Mouse (Mus musculus) stomach, embryonic 15.5 days (tissue): ENCODE results near the gene Tubgcp3. TPM values are rescaled to one million over a fixed set of nuclear protein-coding genes. Genes with fewer than 3 reads are reported as not detected.
"Not testable (repeated sequence)": the region's sequence is repeated elsewhere in the genome, so short reads cannot be mapped to it uniquely, and the experiment has no call there.

Experiments
- ATAC-seq: fragments of 200-750 bp; cut with Nextera tagmentation; 2 replicates; pipeline ENCODE4 v1.8.0; 2017; ENCODE audit warnings: low read depth, moderate number of reproducible peaks, moderate TSS enrichment; ENCODE audit not compliant: insufficient read depth, low FRiP score
- H3K27ac ChIP-seq: fragments of 300-500 bp; sonication (generic); 2 replicates; pipeline ENCODE4 v1.5.1; 2015; ENCODE audit warnings: mild to moderate bottlenecking, inconsistent platforms
- H3K27me3 ChIP-seq: fragments of 300-500 bp; sonication (generic); replicated peaks from 2 replicates; pipeline ENCODE4 v1.6.1; 2015; ENCODE audit warnings: inconsistent platforms
- H3K36me3 ChIP-seq: fragments of 300-500 bp; sonication (generic); 2 replicates; pipeline ENCODE4 v1.6.1; 2015; ENCODE audit warnings: inconsistent platforms
- H3K4me1 ChIP-seq: fragments of 300-500 bp; sonication (generic); 2 replicates; pipeline ENCODE4 v1.6.1; 2015; ENCODE audit warnings: inconsistent platforms
- H3K4me2 ChIP-seq: fragments of 300-500 bp; sonication (generic); 2 replicates; pipeline ENCODE4 v1.6.1; 2015; ENCODE audit warnings: mild to moderate bottlenecking, inconsistent platforms
- H3K4me3 ChIP-seq: fragments of 300-500 bp; sonication (generic); replicated peaks from 2 replicates; pipeline ENCODE4 v1.5.1; 2015; ENCODE audit warnings: inconsistent platforms
- H3K9ac ChIP-seq: fragments of 300-500 bp; sonication (generic); 2 replicates; pipeline ENCODE4 v1.6.1; 2015; ENCODE audit warnings: inconsistent platforms
- H3K9me3 ChIP-seq: fragments of 300-500 bp; sonication (generic); 2 replicates; pipeline ENCODE4 v1.6.1; 2016; ENCODE audit warnings: inconsistent platforms
- WGBS: fragments of 180-500 bp; shearing (Covaris S2); methylation state at CpG from one replicate; pipeline ENCODE4 v1.1.7; 2015; 5-methylcytosine and 5-hydroxymethylcytosine counted together
- polyA plus RNA-seq: library from polyadenylated mRNA; unstranded; fragments of >200 nt; fragmentation: Nextera tagmentation; extraction: Ambion mirVana; gene quantifications from 2 replicates; pipeline ENCODE4 v1.2.1, GENCODE M21; 2015

The Tubgcp3 gene
- polyA plus RNA-seq, 1 experiment from 2014 or later = 37.5 TPM

DNA sequence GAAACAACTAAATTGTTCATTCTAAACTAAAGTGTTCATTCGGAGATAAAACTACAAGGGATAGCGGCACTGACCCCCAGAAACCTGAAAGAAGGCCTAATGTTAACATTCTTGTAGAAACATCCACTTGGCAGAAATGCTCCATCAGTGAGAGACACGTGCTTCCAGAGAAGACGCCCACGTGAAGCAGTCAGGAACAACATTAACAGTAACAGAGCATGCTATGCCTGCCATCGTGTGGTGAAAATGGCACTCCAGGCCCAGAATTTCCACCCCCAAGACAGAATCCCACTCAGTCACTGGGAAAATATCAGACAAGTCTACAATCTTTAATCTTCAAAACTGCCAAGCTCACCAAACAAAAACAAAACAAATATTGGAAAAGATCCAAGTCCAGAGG, 3.2 kb downstream of the Tubgcp3 start:
- peaks cover 8% of the 10 kb centered on the region; the same call in 1 of the 2 replicates for H3K27me3 ChIP-seq
- no peak overlapping the region for H3K9ac ChIP-seq
- H3K9me3 ChIP-seq = no peaks in the 10 kb centered on the region
- H3K36me3 ChIP-seq = no peaks in the 10 kb centered on the region
- WGBS = 84% methylated on average over 6 of the region's 6 CpGs
- H3K4me3 ChIP-seq = no peak overlapping the region
- peaks cover 8% of the 10 kb centered on the region; the same call in 1 of the 2 replicates for H3K4me1 ChIP-seq
- H3K4me2 ChIP-seq = no peak overlapping the region
- H3K27ac ChIP-seq = no peak overlapping the region
- ATAC-seq = no peak

DNA sequence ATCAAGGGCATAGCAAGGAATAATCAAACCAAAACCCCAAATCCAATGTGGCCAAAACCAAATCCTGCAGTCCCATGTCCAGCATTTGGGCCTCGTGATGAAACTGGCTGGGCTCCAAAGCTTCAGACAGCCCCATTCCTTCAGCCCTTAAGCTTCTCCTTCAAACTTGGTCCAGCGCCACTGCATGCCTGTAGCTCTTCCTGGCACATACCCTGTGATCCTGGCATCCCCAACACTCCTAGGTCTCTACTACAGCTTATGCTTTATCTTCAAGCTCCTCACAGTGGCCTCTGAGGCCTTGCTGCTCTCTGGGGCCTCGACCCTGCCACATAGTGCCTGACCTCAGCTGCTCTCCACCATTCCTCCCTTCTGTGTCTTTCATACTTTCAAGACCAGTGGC, 5.5 kb downstream of the Tubgcp3 start:
- not testable (repeated sequence) for H3K36me3 ChIP-seq, H3K9ac ChIP-seq, H3K27ac ChIP-seq, H3K27me3 ChIP-seq, H3K9me3 ChIP-seq, ATAC-seq, H3K4me1 ChIP-seq, H3K4me3 ChIP-seq, H3K4me2 ChIP-seq
- 80% methylated on average over 3 of the region's 3 CpGs for WGBS

DNA sequence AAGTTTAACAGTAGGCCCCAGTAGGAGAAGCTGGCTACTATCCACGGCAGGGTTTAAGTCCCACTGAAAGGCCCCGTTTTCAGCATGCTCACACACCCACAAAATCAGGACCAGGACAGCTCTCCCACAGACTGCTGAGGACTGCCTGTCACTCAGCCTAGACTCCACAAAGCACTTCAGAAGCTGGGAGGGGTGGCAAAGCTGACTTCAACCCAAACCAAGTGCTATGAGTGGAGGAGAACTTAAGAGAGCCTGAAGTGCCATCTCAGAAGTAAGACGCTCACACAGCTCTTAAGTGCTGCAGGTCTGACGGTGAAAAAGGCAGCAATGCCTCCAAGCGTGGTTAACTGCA, 9.0 kb downstream of the Tubgcp3 start:
- no peaks in the 10 kb centered on the region for H3K4me1 ChIP-seq
- H3K9me3 ChIP-seq = no peaks in the 10 kb centered on the region
- no peak overlapping the region for H3K4me2 ChIP-seq
- no peak overlapping the region for H3K9ac ChIP-seq
- peaks cover 18% of the 10 kb centered on the region; the same call in 1 of the 2 replicates for H3K36me3 ChIP-seq
- no peaks in the 10 kb centered on the region for H3K27me3 ChIP-seq
- 83% methylated on average over 5 of the region's 5 CpGs for WGBS
- H3K4me3 ChIP-seq = no peak overlapping the region
- H3K27ac ChIP-seq = no peak overlapping the region
- ATAC-seq = no peak

DNA sequence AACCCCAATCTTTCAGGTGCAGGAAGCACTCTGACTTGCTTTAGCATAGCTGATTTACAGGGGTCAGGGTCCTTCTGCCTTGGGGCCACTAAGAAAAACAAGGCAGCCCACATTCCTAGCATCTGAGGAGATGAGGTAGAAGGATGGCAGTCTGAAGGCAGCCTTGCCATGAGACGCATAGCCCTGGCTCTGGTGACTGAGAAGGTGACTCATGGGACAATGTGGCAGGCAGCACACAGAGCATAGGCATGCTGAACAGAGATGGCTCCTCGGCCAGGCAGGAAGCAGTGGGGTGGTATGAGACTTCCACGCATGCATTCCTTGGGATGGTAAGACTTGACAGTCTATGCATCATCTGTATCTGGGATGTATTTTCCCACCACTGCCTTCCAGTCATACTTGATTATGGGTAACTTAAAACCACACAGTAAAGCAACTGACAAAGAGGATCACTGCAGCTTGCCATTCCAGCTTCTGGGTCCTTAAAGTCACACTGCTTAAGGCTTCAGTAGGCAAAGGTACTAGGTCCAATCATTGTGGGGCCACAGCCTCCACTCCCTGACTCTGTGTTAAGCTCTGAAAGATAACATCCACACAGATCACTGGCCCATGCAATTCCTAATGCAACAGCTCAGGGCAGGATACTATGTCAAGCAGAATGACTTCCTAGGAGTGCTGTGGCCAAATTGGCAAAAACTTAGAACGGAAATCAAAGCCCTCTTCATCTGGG, 9.5 kb downstream of the Tubgcp3 start:
- H3K9ac ChIP-seq = no peak overlapping the region
- no peak overlapping the region for H3K27ac ChIP-seq
- no peaks in the 10 kb centered on the region for H3K9me3 ChIP-seq
- H3K36me3 ChIP-seq = peaks cover 24% of the 10 kb centered on the region
- H3K27me3 ChIP-seq = no peaks in the 10 kb centered on the region
- H3K4me3 ChIP-seq = no peak overlapping the region
- H3K4me2 ChIP-seq = no peak overlapping the region
- ATAC-seq = no peak
- H3K4me1 ChIP-seq = no peaks in the 10 kb centered on the region
- WGBS = 89% methylated on average over 4 of the region's 4 CpGs

DNA sequence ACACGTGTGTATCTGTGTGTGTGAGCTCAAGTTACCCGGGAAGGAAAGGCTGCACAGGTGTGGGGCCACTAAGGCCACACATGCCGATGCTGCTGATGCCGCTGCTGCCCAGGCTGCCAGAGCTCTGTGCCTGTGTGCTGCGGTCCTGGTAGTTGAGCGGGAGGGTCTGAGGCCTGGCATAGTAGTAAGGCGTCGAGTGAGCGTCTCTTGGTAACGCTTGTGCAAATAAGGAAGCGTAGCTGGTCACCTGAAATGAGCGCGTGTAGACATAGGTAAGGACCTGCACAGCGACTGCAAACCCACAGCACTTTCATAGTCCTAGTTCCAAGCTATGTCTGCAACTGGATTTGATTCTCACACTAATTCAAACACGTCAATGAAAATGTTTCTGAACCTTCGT, 14.6 kb downstream of the Tubgcp3 start:
- 92% methylated on average over 16 of the region's 16 CpGs for WGBS
- Histone ChIP-seq H3K36me3 (peaks cover 71% of the 10 kb centered on the region), H3K4me1 (no peaks in the 10 kb centered on the region), H3K27ac (no peak overlapping the region), H3K9me3 (no peaks in the 10 kb centered on the region), H3K4me3 (no peak overlapping the region), H3K4me2 (no peak overlapping the region), H3K9ac (no peak overlapping the region), H3K27me3 (no peaks in the 10 kb centered on the region)
- ATAC-seq = no peak

DNA sequence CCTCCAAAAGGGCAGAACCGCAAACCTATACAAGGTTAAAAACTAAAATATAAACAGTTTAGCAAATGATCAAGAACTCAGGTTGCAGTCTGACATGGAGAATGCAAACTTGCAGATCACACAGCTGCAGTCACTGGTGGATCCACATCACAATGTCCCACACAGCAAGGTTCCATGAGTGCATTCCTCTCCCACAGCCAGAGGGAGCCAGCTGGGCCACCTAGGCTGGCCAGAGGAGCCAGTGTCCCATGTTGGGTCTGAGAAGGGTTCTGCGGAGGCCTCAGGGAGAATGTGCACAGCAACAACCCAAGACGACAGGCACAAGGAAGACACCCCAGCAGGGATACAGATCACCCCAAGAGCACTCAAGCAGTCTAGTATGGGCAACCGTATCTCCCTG, 20.8 kb downstream of the Tubgcp3 start:
- Histone ChIP-seq H3K9me3 (no peaks in the 10 kb centered on the region), H3K4me1 (no peaks in the 10 kb centered on the region), H3K4me2 (no peak overlapping the region), H3K27ac (no peak overlapping the region), H3K27me3 (no peaks in the 10 kb centered on the region), H3K4me3 (no peak overlapping the region), H3K36me3 (peaks cover 66% of the 10 kb centered on the region), H3K9ac (no peak overlapping the region)
- no peak for ATAC-seq
- 83% methylated on average over 4 of the region's 4 CpGs for WGBS

DNA sequence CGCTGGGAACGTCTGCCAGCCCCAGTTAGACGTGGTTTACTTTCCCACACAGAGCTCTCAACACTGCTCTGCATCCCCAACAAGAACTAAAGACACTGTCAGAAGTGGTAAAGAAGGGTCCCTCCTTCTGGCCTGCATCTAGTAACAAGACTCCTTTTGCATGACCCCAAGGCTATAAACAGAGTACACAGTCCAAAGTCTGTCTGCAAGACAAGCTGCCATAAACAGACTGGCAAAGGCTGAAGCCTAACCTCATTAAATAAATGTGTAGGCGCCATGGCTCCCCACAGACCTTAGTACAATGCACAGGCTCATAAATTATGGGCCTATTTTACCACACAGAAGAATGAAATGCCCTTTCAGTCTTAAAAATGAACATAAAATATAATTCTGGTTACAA, 21.6 kb downstream of the Tubgcp3 start:
- H3K4me3 ChIP-seq = no peak overlapping the region
- H3K4me2 ChIP-seq = no peak overlapping the region
- H3K9me3 ChIP-seq = no peaks in the 10 kb centered on the region
- 83% methylated on average over 4 of the region's 4 CpGs for WGBS
- H3K27me3 ChIP-seq = no peaks in the 10 kb centered on the region
- H3K9ac ChIP-seq = no peak overlapping the region
- H3K36me3 ChIP-seq = peaks cover 59% of the 10 kb centered on the region
- ATAC-seq = no peak
- H3K27ac ChIP-seq = no peak overlapping the region
- H3K4me1 ChIP-seq = no peaks in the 10 kb centered on the region

DNA sequence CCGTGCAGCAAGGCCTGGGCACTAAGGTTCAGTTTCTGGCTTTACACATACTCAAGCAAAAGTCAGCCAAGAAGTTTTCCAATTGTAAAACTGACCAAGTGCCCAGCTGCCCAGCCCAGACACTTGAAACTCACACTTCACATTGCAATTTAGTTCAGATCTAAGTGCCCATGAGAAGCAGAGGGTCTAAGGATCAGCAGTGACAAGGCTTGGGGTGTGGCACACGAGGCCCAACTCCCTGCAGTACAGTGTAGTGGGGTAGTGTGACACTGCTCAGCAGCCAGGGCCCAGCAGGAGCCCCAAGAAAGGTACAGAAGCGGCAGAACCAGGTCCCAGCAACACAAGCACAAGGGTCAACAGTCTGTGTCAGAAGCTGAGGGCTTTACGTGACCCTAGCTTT, 23.1 kb downstream of the Tubgcp3 start:
- ATAC-seq = no peak
- Histone ChIP-seq H3K4me1 (no peaks in the 10 kb centered on the region), H3K9me3 (no peaks in the 10 kb centered on the region), H3K9ac (no peak overlapping the region), H3K36me3 (peaks cover 46% of the 10 kb centered on the region), H3K4me2 (no peak overlapping the region), H3K27me3 (no peaks in the 10 kb centered on the region), H3K4me3 (no peak overlapping the region), H3K27ac (no peak overlapping the region)
- 90% methylated on average over 4 of the region's 4 CpGs for WGBS

DNA sequence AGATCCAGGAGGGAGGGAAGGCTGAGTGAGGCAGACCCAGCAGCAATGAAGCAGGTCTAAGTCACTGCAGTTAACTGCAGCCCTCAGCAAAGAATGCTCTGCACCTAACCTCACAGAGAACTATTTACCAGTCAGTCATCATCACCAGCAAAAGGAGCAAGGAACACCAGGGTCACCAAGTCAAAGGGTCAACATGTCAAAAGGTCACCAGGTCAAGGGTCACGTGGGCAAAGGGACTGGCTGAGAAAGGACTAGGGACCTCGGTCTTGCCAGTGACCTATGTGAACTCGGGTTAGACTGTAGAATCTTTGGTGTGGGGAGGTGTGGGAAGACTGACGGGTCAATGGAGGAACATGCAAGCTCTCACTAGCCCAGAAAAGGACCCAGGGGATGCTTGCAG, 25.5 kb downstream of the Tubgcp3 start:
- H3K4me2 ChIP-seq = no peak overlapping the region
- no peak overlapping the region for H3K4me3 ChIP-seq
- no peaks in the 10 kb centered on the region for H3K27me3 ChIP-seq
- H3K9me3 ChIP-seq = no peaks in the 10 kb centered on the region
- no peak overlapping the region for H3K9ac ChIP-seq
- 65% methylated on average over 4 of the region's 4 CpGs for WGBS
- H3K36me3 ChIP-seq = peaks cover 26% of the 10 kb centered on the region
- ATAC-seq = no peak
- no peak overlapping the region for H3K27ac ChIP-seq
- H3K4me1 ChIP-seq = no peaks in the 10 kb centered on the region

DNA sequence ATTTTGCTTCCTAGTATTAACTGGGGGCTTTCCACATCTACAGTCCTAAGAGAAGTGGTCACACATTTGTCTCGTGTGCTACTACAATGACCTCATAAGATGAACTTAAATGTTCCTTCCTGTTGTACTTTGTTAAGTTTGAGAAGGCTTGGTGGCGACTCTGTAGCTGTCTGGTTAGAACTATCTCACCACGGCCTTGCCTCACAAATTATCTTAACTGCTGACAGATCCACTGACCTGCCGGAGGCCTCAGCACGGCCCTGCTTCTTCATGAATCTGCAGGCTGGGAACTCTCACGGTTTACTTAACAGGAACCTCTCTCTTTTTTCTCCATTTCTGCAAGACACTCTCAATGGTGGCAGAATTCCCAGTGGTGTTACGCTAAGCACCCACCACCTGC, 27.2 kb downstream of the Tubgcp3 start:
- Histone ChIP-seq H3K27me3 (no peaks in the 10 kb centered on the region), H3K4me1 (no peaks in the 10 kb centered on the region), H3K4me3 (no peak overlapping the region), H3K9ac (no peak overlapping the region), H3K4me2 (no peak overlapping the region), H3K27ac (no peak overlapping the region), H3K9me3 (no peaks in the 10 kb centered on the region), H3K36me3 (peaks cover 16% of the 10 kb centered on the region)
- no peak for ATAC-seq
- 71% methylated on average over 7 of the region's 7 CpGs for WGBS

DNA sequence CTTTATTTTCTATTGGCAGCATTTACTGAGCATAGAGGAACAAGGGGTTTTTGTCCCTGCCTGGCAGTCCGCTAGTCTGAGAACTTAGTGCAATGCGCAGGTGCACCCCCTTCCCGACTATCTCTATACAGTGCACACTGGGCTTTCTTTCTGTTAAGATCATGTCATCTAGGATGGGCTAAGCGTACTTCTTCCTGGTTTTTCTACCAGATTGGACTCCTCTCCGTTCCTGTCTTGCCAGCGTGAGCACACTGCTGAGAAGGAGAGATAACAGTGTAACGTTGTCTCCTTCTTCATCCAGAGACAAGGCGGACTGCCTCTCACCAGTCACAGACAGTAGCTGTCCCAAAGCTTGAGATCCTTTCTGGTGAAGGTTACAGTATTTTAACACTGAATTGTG, 27.7 kb downstream of the Tubgcp3 start:
- Histone ChIP-seq H3K9me3 (no peaks in the 10 kb centered on the region), H3K9ac (no peak overlapping the region), H3K36me3 (peaks cover 21% of the 10 kb centered on the region), H3K4me3 (no peak overlapping the region), H3K4me1 (no peaks in the 10 kb centered on the region), H3K27me3 (no peaks in the 10 kb centered on the region), H3K4me2 (no peak overlapping the region), H3K27ac (no peak overlapping the region)
- no peak for ATAC-seq
- WGBS = 86% methylated on average over 8 of the region's 8 CpGs

DNA sequence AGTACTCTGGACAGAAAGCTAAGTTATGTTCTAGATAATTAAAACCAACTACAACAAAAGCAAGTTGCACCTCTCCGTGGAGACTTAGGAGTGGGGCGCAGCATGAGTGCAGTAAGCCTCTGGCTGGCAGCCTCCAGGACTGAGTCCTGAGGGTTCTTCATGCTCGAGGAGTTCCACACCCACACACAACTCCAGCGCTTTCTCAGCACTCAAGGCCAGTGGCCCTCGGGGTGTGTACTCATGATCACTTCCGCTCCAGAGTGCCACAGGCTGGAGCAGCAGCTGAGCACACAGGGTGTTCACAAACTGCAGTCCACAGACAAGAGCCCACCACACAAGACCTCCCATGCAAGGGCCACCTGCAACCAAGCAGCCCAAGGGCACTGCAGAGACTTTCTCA, 30.5 kb downstream of the Tubgcp3 start:
- no peaks in the 10 kb centered on the region for H3K27me3 ChIP-seq
- no peaks in the 10 kb centered on the region for H3K4me1 ChIP-seq
- H3K4me2 ChIP-seq = no peak overlapping the region
- peaks cover 32% of the 10 kb centered on the region for H3K36me3 ChIP-seq
- 92% methylated on average over 6 of the region's 6 CpGs for WGBS
- no peak overlapping the region for H3K4me3 ChIP-seq
- no peak overlapping the region for H3K27ac ChIP-seq
- H3K9ac ChIP-seq = no peak overlapping the region
- no peak for ATAC-seq
- H3K9me3 ChIP-seq = no peaks in the 10 kb centered on the region

DNA sequence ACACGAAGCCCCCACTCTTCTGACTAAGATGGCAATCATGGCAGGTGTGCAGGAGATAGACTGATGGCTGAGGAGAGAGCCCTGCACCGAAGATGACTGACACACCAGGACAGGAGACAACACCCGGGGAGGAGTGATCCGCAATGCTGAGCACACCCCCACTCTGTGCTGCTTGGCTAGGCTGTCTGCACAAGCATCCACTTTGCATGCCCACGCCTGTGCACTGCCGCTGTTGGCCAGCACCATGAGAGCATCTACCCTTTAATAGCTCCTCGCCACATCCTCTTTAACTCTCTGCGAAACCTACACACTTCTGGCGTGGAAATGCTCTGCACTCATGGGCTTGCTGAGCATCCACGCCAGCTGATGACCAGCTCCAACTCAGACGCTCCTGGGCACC, 33.6 kb downstream of the Tubgcp3 start:
- H3K36me3 ChIP-seq = peaks cover 43% of the 10 kb centered on the region

More for the DNA sequence above, 33.6 kb downstream of the Tubgcp3 start:
- H3K27me3 ChIP-seq = no peaks in the 10 kb centered on the region
- no peak overlapping the region for H3K9ac ChIP-seq
- H3K4me2 ChIP-seq = no peak overlapping the region
- no peak for ATAC-seq
- no peaks in the 10 kb centered on the region for H3K4me1 ChIP-seq
- no peak overlapping the region for H3K4me3 ChIP-seq
- 90% methylated on average over 11 of the region's 11 CpGs for WGBS
- H3K27ac ChIP-seq = no peak overlapping the region
- no peaks in the 10 kb centered on the region for H3K9me3 ChIP-seq
